Mouse (Mus musculus) kidney, postnatal 25 days (tissue): ENCODE results near the gene Gm49380.
A peak's percentile ranks its signal among the peaks of the same experiment; 100 is the strongest.

Source experiments
- DNase-seq, 2 experiments: peaks; one replicate each; pipeline ENCODE4 v3.0.0; 2021; ENCODE audit warnings: mixed read lengths in 2 of 2

Gm49380 gene

DNA sequence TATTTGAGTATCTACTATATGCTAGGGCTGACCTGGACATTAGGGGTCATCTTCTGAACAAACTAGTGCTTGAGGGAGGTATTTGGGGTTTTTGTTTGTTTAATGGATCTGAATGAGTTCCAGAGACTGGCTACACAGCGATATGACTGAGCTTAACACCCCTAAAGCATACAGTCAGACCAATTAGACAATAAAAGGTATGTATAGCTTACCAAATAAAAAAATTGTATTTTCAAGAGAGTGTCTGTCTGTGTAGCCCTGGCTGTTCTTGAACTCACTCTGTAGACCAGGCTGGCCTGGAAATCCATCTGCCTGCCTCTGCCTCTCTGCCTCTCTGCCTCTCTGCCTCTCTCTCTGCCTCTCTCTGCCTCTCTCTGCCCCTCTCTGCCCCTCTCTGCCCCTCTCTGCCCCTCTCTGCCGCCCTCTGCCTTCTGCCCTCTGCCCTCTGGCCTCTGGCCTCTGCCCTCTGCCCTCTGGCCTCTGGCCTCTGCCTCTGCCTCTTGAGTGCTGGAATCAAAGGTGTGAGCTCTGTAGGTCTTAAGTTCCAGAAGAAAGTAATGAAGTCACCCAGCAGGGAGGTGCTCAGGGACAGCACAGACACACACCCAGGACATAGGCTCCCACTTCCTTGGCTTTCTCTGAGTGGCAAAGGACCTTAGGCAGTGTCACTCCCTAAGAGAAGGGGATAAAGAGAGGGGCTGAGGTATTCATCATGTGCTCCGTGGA lies 68.0 kb downstream of the Gm49380 start:
- DNase-seq, result no peak

GRCm38 (mm10) chr9:44044426-44045157 lies 68.7 kb downstream of the Gm49380 start:
- DNase-seq, result no peak

- no peak for DNase-seq
Observed at GRCm38 (mm10) chr9:44043708-44044425, 69.4 kb downstream of the Gm49380 start.

- DNase-seq, result peak in 1 of 2 experiments; percentile 3
Observed at GRCm38 (mm10) chr9:44042836-44043707, 70.2 kb downstream of the Gm49380 start, which contains the start of gene Thy1. Thy1 (plus strand) TSS chr9:44043384.

- DNase-seq, result no peak
Observed at GRCm38 (mm10) chr9:44042396-44042680, 71.0 kb downstream of the Gm49380 start.

GRCm38 (mm10) chr9:44041511-44042395 lies 71.5 kb downstream of the Gm49380 start:
- DNase-seq, result no peak

DNA sequence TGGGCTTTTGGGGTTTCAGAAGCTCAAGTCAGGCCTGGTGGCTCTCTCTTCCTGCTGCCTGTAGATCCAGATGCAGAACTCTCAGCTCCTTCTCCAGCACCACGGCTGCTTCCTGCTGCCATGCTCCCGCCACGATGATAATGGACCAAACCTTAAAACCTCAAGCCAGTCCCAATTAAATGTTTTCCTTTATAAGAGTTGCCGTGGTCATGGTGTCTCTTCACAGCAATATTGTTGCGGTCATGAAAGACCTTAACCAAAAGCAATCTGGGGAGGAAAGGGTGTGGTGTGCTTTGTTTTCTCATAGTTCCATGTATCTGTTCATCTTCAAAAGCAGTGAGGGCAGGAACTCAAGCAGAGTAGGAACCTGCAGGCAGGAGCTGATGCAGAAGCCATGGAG lies 76.2 kb downstream of the Gm49380 start:
- DNase-seq, result no peak

DNA sequence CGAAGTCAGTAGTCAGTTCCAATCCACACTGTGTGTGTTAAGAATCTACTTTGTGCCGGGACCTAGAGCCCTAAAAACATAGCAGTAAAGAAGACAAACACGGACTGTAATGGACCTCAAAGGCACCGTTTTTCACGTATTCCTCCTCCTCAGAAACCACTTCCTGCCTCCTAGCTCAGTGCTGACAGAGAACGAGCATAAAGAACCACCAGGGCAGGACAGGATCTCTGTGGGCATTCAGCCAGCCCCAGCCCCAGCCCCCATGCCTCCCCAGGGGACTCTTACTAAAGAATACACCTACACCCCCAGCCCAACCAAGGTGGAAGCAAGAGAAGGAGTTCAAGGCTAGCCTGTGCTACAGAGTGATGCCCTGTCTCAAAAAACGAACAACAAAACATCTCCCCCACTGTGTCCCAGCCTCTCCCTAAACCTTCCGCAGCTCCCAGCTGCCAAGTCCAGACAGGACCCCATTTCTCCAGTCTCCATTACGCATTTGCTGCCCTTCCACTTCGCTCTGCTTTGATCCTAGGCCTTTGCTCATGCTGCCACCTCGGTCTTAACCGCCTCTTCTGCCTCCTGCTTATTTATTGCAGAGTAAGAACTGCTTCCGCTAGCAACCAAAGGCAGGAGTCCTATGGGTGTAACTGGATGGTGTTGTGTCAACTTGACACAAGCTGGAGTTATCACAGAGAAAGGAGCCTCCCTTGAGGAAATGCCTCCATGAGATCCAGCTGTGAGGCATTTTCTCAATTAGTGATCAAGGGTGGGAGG lies 79.2 kb downstream of the Gm49380 start:
- DNase-seq, result no peak

GRCm38 (mm10) chr9:44033317-44033716 lies 80.0 kb downstream of the Gm49380 start:
- no peak for DNase-seq

DNA sequence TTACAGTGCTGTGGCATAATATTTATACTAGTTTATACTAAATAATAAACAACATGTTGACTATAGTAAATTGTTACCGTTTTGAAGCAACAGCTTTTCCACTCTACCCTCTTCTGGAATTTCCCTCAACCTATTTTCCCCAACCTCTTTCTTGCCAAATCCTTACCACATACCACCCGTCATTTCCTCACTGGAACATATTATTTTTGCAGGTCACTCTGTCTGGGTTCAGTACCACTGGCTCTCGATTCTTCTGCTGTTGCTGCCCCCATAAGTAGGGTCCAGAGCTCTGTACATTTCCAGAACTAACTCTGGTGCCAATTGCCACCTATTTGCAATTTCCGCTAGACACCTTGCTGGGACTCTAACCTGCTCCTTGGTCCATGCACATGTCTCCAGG lies 81.4 kb downstream of the Gm49380 start:
- no peak for DNase-seq

DNA sequence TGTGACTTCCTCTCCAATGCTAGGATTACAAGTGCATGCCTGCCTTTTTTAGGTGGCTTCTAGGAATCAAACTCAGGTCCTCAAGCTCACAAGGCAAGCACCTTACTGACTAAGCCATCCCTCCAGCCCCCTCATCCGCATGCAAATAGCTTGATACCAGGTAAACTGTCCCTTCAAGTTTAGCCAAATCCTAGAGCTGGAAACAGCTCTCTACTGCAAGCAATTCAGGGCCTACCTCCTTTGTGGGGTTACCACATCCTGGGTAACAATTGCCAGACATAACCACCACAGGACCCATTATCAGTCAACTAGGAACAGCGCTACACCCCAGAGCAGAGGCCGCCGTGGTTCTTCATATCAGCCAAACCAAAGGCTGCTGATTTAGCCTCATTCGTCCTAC lies 82.2 kb downstream of the Gm49380 start:
- no peak for DNase-seq

GRCm38 (mm10) chr9:44030646-44031045 lies 82.7 kb downstream of the Gm49380 start:
- DNase-seq, result no peak

DNA sequence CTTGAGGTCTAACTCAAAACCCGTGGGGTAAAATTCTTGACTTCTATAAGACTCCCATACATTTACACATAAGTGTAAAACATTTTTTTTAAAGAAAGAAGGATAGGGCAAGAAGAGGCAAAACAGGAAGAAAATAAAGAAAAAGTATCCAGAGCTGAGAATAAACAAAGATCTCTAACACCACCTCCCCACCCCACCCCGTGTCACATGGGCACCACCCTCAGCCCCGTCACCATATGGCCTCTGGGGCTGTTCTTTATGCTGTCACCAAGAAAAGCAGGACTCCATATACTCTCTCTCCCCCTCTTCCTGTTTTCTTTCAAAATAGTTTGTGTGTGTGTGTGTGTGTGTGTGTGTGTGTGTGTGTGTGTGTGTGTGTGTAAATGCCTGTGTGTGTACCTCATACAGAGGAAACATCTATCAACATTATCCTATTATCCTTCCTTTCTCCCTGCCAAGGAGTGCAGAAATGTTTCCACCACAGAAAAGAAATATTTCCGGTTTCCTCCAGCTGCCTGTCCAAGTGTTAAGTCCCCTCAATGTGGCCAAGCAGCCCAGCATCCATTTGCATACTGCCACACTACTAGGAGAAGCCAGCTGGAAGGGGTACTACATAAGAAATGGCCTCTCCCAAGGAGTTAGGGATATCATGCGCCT lies 83.6 kb downstream of the Gm49380 start:
- DNase-seq, result peak in 1 of 2 experiments; percentile 3

DNA sequence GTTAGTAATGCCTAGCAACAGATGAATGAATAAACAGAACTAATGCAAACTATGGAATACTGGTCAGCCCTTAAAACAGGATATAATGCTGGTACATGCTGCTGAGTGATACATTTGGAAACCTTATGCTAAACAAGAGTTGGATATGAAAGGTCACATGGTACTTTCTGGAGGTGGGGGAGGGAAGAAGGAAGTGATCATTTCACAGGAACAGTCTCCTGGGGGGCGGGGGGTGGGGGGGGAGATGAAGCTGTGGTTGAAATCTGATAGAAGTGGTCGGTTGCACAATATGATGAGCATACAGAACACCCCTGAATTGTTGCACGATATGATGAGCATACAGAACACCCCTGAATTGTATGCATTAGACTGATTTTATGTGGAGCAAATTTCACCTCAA lies 89.2 kb downstream of the Gm49380 start:
- no peak for DNase-seq

GRCm38 (mm10) chr9:44022100-44022847 lies 91.0 kb downstream of the Gm49380 start:
- no peak for DNase-seq

GRCm38 (mm10) chr9:44020001-44020400 lies 93.3 kb downstream of the Gm49380 start:
- no peak for DNase-seq

DNA sequence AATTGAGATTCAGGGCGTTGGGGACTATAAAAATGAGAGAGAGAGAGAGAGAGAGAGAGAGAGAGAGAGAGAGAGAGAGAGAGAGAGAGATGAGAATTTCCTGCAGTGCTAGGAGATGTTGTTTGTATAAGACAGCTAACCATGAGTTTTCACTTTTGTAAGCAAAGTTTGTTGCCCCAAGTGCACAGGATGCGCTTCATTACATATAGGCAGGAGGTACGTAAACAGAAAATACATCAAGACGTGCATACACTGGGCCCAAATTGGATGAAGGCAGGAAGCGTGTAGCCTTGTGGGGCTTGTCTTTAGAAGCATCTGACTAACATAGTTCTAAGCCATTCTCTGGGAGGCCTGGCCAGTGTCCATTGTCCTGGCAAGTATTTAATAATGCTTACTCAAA lies 95.5 kb downstream of the Gm49380 start:
- DNase-seq, result no peak
